Mouse (Mus musculus) E14TG2a.4 (cell line): ENCODE results near the gene Adssl1.

Source experiments
- CTCF ChIP-seq: conservative IDR thresholded peaks from 2 replicates; pipeline ENCODE4 v1.5.1; 2014; ENCODE audit warnings: low read length
- POU5F1 ChIP-seq: IDR thresholded peaks from 2 replicates; pipeline ENCODE4 v1.6.1; 2014; ENCODE audit warnings: low read length, borderline replicate concordance

GRCm38 (mm10) chr12:112621900-112622299, 2.1 kb downstream of the Adssl1 start:
- no peak for TF ChIP-seq POU5F1
- TF ChIP-seq CTCF, result no peak
